Mouse (Mus musculus): Measurements from ENCODE around the gene Rsph6a. TPM values are rescaled to one million over a fixed set of nuclear protein-coding genes. Genes with fewer than 3 reads are reported as not detected.

The Rsph6a gene
- polyA plus RNA-seq (2012; ENCODE audit: low replicate concordance), result not detected in 2 replicates

DNA sequence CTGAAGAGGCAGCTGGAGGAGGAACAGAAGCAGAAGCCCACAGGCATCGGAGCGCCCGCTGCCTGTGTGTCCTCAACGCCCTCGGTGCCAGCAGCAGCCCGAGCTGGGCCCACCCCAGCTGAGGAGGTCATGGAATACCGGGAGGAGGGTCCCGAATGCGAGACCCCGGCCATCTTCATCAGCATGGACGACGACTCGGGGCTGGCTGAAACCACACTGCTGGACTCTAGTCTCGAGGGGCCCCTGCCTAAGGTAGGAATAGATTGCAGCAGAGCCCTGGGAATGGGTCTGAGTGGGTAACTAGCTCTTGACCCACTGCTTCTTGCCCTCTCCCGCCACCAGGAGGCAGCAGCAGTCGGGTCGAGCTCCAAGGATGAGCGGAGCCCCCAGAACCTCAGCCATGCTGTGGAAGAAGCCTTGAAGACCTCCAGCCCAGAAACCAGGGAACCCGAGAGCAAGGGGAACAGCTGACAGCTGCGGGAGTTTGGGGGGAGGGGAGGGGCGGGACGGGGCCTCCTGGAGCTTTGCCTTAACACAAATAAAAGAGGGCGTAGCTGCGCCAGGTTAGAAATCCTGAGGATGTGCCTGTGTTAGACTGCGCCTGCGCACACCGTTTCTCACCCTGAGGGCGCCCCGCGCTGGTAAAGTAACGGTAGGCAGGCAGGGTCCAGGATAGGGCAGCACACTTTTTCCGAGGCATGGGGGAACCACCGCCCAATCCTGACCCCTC, at the start of gene Rsph6a:
Gene Rsph6a (plus strand): TSS at position 644 of the 730 bp plus-strand sequence.

DNA sequence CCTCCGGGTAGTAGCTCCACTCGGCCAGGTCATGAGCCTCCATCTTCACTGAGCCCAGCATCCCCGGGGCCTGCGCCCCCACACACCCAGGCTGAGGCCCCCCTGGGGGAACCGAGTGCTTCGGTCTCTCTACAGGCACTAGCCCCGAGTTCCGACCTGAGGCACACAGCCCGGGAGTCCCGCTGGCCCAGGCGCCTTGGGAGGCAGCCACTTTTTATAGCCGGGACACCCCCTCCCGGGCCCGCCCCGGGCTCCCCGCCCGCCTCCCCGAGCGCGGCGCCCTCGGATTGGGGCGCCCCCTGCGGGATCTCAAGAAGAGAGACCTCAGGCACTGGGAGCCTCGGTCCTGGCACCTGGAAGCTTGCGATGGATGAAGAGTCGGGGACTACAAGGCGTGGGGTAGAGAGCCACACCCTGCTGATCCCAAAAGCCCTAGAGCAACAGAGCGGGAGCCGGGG, 31.1 kb upstream of the Rsph6a start, which contains the start of gene Foxa3:
Gene Foxa3 (minus strand): TSS at position 182 of the 458 bp plus-strand sequence.

DNA sequence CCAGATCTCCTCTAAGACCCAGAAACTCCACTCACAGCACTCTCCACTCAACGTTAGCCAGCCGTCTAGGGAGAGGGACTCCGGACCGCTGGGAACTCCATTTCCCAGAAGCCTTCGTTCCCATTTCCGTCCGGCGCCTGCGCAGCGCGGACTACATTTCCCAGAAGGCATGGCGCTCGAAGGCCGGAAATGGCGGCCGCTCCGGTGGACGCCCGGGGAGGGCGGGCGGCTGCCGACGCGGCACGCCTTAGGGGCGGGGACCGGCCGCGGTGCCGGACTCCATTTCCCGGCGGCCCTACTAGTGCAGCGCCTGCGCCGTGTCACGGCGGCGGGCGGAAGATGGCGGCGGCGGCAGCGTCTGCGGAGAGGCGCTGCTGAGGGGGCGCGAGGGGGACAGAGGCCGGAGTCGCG, 30.4 kb upstream of the Rsph6a start, which contains the start of gene Sympk:
Gene Sympk (plus strand): TSS at position 282 of the 411 bp plus-strand sequence.

DNA sequence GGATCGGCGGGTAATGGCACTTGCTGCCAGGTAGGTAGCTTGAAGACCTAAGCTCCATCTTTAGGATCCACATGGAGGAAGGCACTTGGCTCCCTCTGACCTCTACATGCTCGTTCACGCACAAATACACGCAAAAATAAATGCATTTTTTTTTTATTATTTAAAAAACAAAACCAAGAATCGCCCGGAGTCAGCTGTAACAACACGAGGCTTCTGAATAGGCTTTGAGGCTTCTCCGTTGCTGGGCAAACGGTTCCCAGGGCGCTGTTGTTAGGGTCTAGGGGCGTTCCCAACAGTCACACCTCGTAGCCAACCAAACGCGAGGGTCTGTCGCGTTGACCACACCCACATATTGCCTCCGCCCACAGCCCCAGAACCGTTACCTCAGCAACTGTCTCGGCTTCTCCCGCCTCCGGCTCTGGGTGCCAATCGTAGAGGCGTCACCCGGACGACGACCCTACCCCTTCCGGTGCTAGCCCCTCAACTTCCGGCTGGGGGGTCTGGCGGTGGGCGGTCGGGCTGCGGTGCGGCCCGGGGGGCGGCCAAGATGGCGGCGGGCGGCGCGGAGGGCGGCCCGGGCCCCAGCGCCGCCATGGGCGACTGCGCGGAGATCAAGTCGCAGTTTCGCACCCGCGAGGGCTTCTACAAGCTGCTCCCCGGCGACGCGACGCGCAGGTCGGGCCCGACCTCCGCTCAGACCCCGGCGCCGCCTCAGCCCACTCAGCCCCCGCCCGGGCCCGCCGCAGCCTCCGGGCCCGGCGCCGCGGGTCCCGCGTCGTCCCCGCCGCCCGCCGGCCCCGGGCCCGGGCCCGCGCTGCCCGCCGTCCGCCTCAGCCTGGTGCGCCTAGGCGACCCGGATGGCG, 21.5 kb downstream of the Rsph6a start, which contains the start of gene Dmwd:
Gene Dmwd (plus strand): TSS at position 505 of the 863 bp plus-strand sequence.

DNA sequence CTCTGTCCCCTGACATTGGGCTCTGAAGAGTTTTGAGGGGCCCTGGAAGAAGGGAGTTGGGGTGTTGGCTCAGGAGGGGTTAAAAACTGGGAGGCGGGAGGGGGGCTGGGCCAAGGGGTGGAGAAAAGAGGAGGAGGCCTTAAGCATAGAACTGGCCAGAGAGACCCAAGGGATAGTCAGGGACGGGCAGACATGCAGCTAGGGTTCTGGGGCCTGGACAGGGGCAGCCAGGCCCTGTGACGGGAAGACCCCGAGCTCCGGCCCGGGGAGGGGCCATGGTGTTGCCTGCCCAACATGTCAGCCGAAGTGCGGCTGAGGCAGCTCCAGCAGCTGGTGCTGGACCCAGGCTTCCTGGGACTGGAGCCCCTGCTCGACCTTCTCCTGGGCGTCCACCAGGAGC, 29.2 kb downstream of the Rsph6a start, which contains the start of gene Dmpk:
Gene Dmpk (plus strand): TSS at position 149 of the 400 bp plus-strand sequence.

DNA sequence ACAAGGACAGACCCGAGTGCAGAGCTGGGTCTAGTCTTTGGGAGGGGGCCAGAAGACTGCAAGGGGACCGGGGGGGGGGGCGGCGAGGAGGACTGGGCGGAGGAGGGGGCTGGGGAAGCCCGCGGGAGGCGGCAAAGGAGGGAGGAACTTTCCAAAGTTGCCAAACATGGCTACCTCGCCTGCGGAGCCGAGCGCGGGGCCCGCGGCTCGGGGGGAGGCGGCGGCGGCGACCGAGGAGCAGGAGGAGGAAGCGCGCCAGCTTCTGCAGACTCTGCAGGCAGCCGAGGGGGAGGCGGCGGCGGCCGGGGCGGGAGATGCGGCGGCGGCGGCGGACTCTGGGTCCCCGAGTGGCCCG, 40.0 kb downstream of the Rsph6a start, which contains the start of gene Six5:
Gene Six5 (plus strand): TSS at position 124 of the 355 bp plus-strand sequence.

DNA sequence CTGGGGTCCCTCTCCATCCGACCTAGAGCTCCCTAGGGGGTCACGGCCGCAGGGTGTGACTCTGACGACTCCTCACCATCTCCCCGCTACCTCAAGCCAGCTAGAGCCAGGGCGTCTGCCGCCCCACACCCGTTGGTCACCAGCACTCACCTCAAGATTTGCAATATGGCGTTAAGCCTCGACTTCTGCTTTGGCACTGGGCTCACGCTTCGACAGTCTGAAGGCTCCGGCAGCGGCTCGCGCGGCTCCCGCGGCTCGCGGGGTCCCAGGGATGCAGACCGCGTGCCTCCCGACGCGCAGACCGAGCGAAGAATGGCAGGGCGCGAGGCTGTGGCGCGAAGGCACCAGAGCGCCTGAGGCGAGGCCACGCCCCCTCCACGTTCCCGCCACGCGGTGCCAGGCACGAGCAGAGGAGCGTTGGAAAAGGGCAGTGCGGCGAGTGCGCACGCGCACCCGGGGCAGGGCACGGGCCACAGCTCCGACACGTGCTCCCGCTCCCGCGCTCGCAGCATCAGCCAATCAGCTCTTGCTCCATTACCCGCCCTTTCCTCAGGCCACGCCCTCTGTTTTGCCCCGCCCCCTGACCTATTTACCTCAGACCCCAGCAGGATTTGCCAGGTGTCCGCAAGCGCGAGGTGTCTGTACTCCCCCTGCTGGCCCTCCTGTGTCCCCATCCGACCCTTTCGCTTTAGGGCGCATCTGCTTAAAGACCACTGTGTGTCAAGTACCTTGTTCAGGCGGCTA, 63.7 kb downstream of the Rsph6a start, which contains the start of gene Gm4969:
Gene Gm4969 (minus strand): TSS at position 341 of the 744 bp plus-strand sequence.

DNA sequence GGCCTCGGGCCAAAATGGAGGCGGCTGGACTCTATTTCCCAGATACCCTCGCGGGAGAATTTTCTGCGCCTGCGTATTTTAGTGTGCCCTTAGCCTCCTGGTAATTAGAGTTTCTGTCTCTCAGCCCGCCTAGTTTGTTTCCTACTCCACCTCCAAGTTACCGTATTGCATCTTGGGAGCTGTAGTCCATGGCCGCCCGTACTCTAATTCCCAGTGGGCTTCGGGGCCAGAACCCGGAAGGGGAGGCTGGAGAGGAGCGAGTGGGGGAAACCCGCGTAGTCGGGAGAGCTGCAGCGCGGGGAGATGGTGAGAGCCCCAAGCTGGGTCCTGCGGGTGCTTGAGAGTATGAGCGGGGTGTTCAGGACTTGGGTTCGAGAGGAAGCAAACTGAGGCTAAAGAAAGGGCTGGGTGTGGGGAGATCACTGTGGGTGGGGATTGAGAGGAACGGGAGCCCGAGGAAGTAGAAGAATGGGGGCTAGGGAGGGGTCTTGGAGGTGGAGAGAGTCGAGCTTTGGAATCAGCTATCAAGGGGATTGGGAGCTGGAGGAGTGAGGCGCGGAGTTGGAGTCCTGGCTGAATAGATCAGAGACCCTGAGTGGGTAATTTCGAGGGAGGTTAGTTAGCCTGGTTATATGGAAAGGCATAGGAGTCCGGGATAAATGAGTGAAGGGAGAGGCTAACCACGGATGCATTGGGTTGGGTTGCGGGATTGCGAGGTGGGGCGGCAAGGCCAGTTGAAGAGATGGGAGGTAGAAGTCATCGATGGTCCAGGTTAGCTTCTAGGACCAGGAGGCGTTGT, 65.3 kb downstream of the Rsph6a start, which contains the start of gene Fbxo46:
Gene Fbxo46 (plus strand): TSS at position 229 of the 799 bp plus-strand sequence.

Other genes starting within 250 kb of the Rsph6a start
- not detected in 2 replicates for gene Psg17, start 233.1 kb upstream of the Rsph6a start, polyA plus RNA-seq (2012; ENCODE audit: low replicate concordance)
- gene Mill2, start 214.7 kb upstream of the Rsph6a start, polyA plus RNA-seq (2012; ENCODE audit: low replicate concordance), result 0.06 TPM in 1 of 2 replicates, not detected in the other
- 59.9 and 79.7 TPM in 2 replicates for gene Pglyrp1, start 183.4 kb upstream of the Rsph6a start, polyA plus RNA-seq (2012; ENCODE audit: low replicate concordance)
- 62.1 and 110 TPM in 2 replicates for gene Ccdc61, start 144.3 kb upstream of the Rsph6a start, polyA plus RNA-seq (2012; ENCODE audit: low replicate concordance)
- gene Nova2, start 128.8 kb upstream of the Rsph6a start, polyA plus RNA-seq (2012; ENCODE audit: low replicate concordance), result 0.02 and 0.20 TPM in 2 replicates
- gene Nanos2, start 67.3 kb upstream of the Rsph6a start, polyA plus RNA-seq (2012; ENCODE audit: low replicate concordance), result not detected in 2 replicates
- 3.4 and 13.9 TPM in 2 replicates for gene Mypop, start 63.4 kb upstream of the Rsph6a start, polyA plus RNA-seq (2012; ENCODE audit: low replicate concordance)
- 75.0 and 178 TPM in 2 replicates for gene Irf2bp1, start 50.6 kb upstream of the Rsph6a start, polyA plus RNA-seq (2012; ENCODE audit: low replicate concordance)
- gene Foxa3, start 31.2 kb upstream of the Rsph6a start, polyA plus RNA-seq (2012; ENCODE audit: low replicate concordance), result not detected in 2 replicates
- gene Sympk, start 30.3 kb upstream of the Rsph6a start, polyA plus RNA-seq (2012; ENCODE audit: low replicate concordance), result 121 and 207 TPM in 2 replicates
- gene Dmwd, start 21.5 kb downstream of the Rsph6a start, polyA plus RNA-seq (2012; ENCODE audit: low replicate concordance), result 15.1 and 17.4 TPM in 2 replicates
- gene Dmpk, start 29.2 kb downstream of the Rsph6a start, polyA plus RNA-seq (2012; ENCODE audit: low replicate concordance), result 18.5 and 28.2 TPM in 2 replicates
- 4.5 and 6.4 TPM in 2 replicates for gene Six5, start 39.9 kb downstream of the Rsph6a start, polyA plus RNA-seq (2012; ENCODE audit: low replicate concordance)
- not detected in 2 replicates for gene Gm4969, start 63.7 kb downstream of the Rsph6a start, polyA plus RNA-seq (2012; ENCODE audit: low replicate concordance)
- 50.1 and 51.2 TPM in 2 replicates for gene Fbxo46, start 65.2 kb downstream of the Rsph6a start, polyA plus RNA-seq (2012; ENCODE audit: low replicate concordance)
- 12.3 and 19.0 TPM in 2 replicates for gene Qpctl, start 94.6 kb downstream of the Rsph6a start, polyA plus RNA-seq (2012; ENCODE audit: low replicate concordance)
- gene Snrpd2, start 95.0 kb downstream of the Rsph6a start, polyA plus RNA-seq (2012; ENCODE audit: low replicate concordance), result 6.7 and 34.5 TPM in 2 replicates
- 0.05 TPM in 1 of 2 replicates, not detected in the other for gene Gipr, start 111.4 kb downstream of the Rsph6a start, polyA plus RNA-seq (2012; ENCODE audit: low replicate concordance)
- gene Eml2, start 121.7 kb downstream of the Rsph6a start, polyA plus RNA-seq (2012; ENCODE audit: low replicate concordance), result 17.2 and 24.3 TPM in 2 replicates
- 4.4 and 9.2 TPM in 2 replicates for gene Gpr4, start 157.8 kb downstream of the Rsph6a start, polyA plus RNA-seq (2012; ENCODE audit: low replicate concordance)
- 10.2 and 13.2 TPM in 2 replicates for gene Opa3, start 173.6 kb downstream of the Rsph6a start, polyA plus RNA-seq (2012; ENCODE audit: low replicate concordance)
- 536 and 1,501 TPM in 2 replicates for gene Vasp, start 217.1 kb downstream of the Rsph6a start, polyA plus RNA-seq (2012; ENCODE audit: low replicate concordance)
- gene Ppm1n, start 225.4 kb downstream of the Rsph6a start, polyA plus RNA-seq (2012; ENCODE audit: low replicate concordance), result 2.9 and 4.4 TPM in 2 replicates
- 0.56 and 0.73 TPM in 2 replicates for gene Rtn2, start 227.9 kb downstream of the Rsph6a start, polyA plus RNA-seq (2012; ENCODE audit: low replicate concordance)